Mouse (Mus musculus) gastrocnemius, postnatal 4 days (tissue): ENCODE measurements around the gene Pus1. TPM values are rescaled to one million over a fixed set of nuclear protein-coding genes. Genes with fewer than 3 reads are reported as not detected.

Experiments
- total RNA-seq, 2 experiments: library from RNA; stranded (reverse); gene quantifications; 2 replicates each; pipeline ENCODE4 v1.2.3; 2021

Pus1 gene
- total RNA-seq, 2 experiments from 2014 or later, result 17.1 to 19.4 TPM

Other genes with a start within 250 kb of the Pus1 start
- under 1 TPM; 0.10 to 0.13 TPM for gene Galnt9, start 236.3 kb downstream of the Pus1 start, total RNA-seq
- 10 to 100 TPM; 16.5 to 18.9 TPM for gene Noc4l, start 127.2 kb downstream of the Pus1 start, total RNA-seq
- gene Ddx51, start 127.2 kb downstream of the Pus1 start, total RNA-seq, result 10 to 100 TPM; 10.9 to 15.6 TPM
- 10 to 100 TPM; 68.4 to 78.0 TPM for gene Ep400, start 9.9 kb downstream of the Pus1 start, total RNA-seq
- 10 to 100 TPM; 34.5 to 34.7 TPM for gene Ulk1, start 29.4 kb upstream of the Pus1 start, total RNA-seq
- gene Hscb, start 59.1 kb upstream of the Pus1 start, total RNA-seq, result 10 to 100 TPM; 13.0 to 14.1 TPM
- gene Chek2, start 59.3 kb upstream of the Pus1 start, total RNA-seq, result 1 to 10 TPM; 4.8 to 5.8 TPM
- gene Ttc28, start 99.1 kb upstream of the Pus1 start, total RNA-seq, result 10 to 100 TPM; 27.1 to 33.1 TPM